Mouse (Mus musculus): ENCODE results near the gene Nrcam. TPM values are rescaled to one million over a fixed set of nuclear protein-coding genes. Genes with fewer than 3 reads are reported as not detected.

The Nrcam gene
- polyA plus RNA-seq, 1 experiment from 2014 or later = 125 TPM

DNA sequence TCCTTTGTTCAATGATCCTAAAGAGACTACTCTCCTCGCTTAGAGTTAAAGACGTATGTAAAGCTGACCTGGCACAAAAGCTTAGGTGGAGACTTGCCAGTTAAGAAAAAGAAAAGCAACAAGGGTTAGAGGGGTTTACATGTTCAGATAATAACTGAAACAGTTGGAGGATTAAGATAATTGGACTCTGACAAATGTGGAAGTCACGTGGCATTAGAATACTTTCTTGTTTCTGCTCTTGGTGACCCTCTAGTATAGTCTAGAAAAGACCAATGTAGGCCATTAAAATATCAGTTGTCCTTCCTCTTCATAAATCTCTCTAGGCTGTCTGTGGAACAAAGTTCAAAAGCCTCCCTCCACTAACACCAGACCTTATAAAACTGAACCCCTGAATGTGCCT is 20.5 kb upstream of the Nrcam start:
- H3K4me3 ChIP-seq (ENCODE audit: low read length) = no peak overlapping the region
- 88% methylated on average over 3 of the region's 3 CpGs for WGBS
- H3K4me2 ChIP-seq (ENCODE audit: low read length) = no peak overlapping the region

DNA sequence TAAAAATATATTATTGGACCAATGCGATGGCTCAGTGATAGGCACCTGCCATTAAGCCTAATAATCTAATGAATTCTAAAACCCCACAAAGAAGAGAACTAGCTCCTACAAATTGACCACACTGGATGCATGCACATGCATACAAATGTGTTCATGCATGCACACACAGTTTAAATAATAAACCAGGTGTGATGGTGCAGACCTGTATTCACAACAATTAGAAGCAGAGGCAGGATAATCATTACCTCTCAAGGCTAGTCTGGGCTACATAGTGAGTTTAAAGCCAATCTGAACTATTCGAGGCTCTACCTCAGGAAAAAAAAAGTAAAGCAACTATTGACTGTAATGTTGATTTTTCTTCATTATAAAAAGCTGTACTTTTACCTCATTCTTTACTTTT is 13.5 kb upstream of the Nrcam start:
- H3K27ac ChIP-seq (ENCODE audit: low read depth, low read length) = no peak overlapping the region
- H3K4me3 ChIP-seq (ENCODE audit: low read length) = no peak overlapping the region
- no peak for ATAC-seq
- H3K9me3 ChIP-seq (ENCODE audit: control insufficient read depth, low read length) = no peaks in the 10 kb centered on the region
- H3K4me2 ChIP-seq (ENCODE audit: low read length) = no peak overlapping the region
- H3K36me3 ChIP-seq (ENCODE audit: control insufficient read depth, insufficient read depth, low read length) = no peaks in the 10 kb centered on the region
- WGBS = 93% methylated on average over 2 of the region's 2 CpGs
- no peak overlapping the region for H3K9ac ChIP-seq (ENCODE audit: low read depth, low read length)
- no peaks in the 10 kb centered on the region for H3K27me3 ChIP-seq (replicated peaks; ENCODE audit: control insufficient read depth, insufficient read depth, low read length)
- no peaks in the 10 kb centered on the region for H3K4me1 ChIP-seq (ENCODE audit: control insufficient read depth, insufficient read depth, low read depth, low read length)

More for the DNA sequence above, 20.5 kb upstream of the Nrcam start:
- ATAC-seq = no peak
- Histone ChIP-seq H3K4me1 (ENCODE audit: control insufficient read depth, insufficient read depth, low read depth, low read length) (no peaks in the 10 kb centered on the region), H3K9me3 (ENCODE audit: control insufficient read depth, low read length) (no peaks in the 10 kb centered on the region), H3K27me3 (replicated peaks; ENCODE audit: control insufficient read depth, insufficient read depth, low read length) (no peaks in the 10 kb centered on the region), H3K27ac (ENCODE audit: low read depth, low read length) (no peak overlapping the region), H3K9ac (ENCODE audit: low read depth, low read length) (no peak overlapping the region), H3K36me3 (ENCODE audit: control insufficient read depth, insufficient read depth, low read length) (peaks cover 13% of the 10 kb centered on the region)

DNA sequence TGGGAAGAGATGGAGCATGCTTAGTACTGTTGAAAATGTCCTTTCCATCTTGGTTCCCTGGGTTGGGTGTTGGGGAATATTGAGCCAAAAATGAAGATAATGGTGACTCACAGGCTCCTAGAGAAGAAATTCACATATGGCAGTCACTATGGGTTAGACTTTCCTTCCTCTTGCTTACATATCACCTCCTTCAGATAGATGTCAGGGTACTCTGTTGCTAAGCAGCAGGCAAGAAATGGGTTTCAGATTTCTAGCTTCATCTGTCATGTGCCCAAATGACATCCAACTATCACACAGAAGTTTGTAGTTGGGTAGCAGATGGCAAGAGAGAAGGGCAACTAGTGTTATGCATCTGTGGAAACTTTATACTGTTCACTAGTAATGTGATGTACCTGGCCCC is 3.6 kb upstream of the Nrcam start:
- Histone ChIP-seq H3K27ac (ENCODE audit: low read depth, low read length) (no peak overlapping the region), H3K4me2 (ENCODE audit: low read length) (no peak overlapping the region), H3K27me3 (replicated peaks; ENCODE audit: control insufficient read depth, insufficient read depth, low read length) (no peaks in the 10 kb centered on the region), H3K4me3 (ENCODE audit: low read length) (no peak overlapping the region), H3K4me1 (ENCODE audit: control insufficient read depth, insufficient read depth, low read depth, low read length) (no peaks in the 10 kb centered on the region), H3K9ac (ENCODE audit: low read depth, low read length) (no peak overlapping the region), H3K9me3 (ENCODE audit: control insufficient read depth, low read length) (no peaks in the 10 kb centered on the region), H3K36me3 (ENCODE audit: control insufficient read depth, insufficient read depth, low read length) (no peaks in the 10 kb centered on the region)
- ATAC-seq = no peak

DNA sequence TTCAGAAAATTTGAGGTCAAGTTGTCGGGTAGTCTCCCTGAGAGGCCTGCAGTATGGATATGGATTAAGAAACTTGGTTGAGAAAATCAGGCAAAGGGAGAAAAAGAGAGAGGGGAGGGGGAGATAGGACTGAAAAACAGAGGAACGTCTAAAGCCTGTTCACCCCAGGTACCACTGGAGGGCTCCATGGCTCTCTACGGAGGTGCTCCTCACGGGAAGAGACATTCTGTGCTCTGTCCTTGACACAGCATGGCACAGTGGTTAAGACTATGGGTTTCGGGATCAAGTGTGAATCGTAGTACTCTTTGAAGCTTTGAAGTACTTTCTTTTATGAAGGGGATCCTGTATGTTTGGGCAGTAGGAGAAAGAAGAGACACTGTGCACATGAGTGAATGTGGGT is 1.2 kb upstream of the Nrcam start:
- ATAC-seq = 0 out of 2 replicates have a peak, but pooled peaks have one; percentile 13
- H3K27ac ChIP-seq (ENCODE audit: low read depth, low read length) = no peak overlapping the region
- H3K4me2 ChIP-seq (ENCODE audit: low read length) = no peak overlapping the region
- no peaks in the 10 kb centered on the region for H3K36me3 ChIP-seq (ENCODE audit: control insufficient read depth, insufficient read depth, low read length)
- peaks cover 18% of the 10 kb centered on the region for H3K4me1 ChIP-seq (ENCODE audit: control insufficient read depth, insufficient read depth, low read depth, low read length)
- WGBS = 26% methylated on average over 6 of the region's 6 CpGs
- no peak overlapping the region for H3K4me3 ChIP-seq (ENCODE audit: low read length)
- no peak overlapping the region for H3K9ac ChIP-seq (ENCODE audit: low read depth, low read length)
- no peaks in the 10 kb centered on the region for H3K9me3 ChIP-seq (ENCODE audit: control insufficient read depth, low read length)
- H3K27me3 ChIP-seq (replicated peaks; ENCODE audit: control insufficient read depth, insufficient read depth, low read length) = no peaks in the 10 kb centered on the region

DNA sequence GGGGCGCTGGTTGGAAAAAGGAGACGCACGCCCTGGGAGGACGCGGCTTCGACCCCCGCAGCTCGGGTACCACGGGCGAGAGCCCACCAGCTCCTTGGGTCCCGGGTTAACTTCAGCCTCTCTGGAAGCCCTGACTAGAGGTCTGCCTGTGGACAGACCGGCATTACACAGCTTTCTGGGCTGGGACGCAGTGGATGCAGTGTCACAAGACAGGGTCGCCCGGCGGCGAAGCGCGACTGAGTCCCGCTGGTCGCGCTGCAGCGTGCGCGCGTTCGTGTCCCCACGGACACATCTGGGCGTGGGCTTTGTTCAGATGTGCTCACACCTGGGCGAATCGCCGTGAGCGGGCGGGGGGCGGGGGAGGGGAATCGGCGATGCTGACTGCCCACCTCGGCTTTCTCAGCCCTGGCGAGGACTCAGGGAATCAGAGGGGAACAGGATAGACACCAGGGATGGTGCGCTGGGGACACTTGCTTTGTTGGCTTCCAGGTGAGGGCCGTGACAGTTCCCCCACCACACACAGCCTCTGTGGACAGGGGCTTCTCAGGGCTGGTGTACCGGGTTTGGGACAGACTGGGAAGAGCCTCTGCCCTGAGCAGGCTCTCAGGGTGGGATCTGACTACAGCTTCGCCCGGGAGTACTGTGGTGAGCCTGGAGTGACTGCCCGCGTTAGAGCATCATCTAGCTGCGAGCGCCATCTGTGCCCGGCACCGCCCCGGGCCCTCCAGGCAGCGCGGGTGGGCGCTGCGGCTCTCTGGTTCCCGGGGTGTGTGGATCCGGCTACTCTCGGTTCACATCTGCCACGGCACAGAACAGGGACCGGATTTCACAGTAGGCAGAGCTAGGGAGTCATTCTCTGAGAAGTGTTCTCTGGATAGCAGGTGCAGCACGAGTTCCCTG is 881 bp downstream of the Nrcam start:
- H3K27me3 ChIP-seq (replicated peaks; ENCODE audit: control insufficient read depth, insufficient read depth, low read length) = no peaks in the 10 kb centered on the region
- ATAC-seq = peak; percentile 73
- H3K27ac ChIP-seq (ENCODE audit: low read depth, low read length) = peak overlapping the region; percentile 92
- H3K36me3 ChIP-seq (ENCODE audit: control insufficient read depth, insufficient read depth, low read length) = no peaks in the 10 kb centered on the region
- H3K4me2 ChIP-seq (ENCODE audit: low read length) = peak overlapping the region; percentile 64
- H3K4me1 ChIP-seq (ENCODE audit: control insufficient read depth, insufficient read depth, low read depth, low read length) = peaks cover 18% of the 10 kb centered on the region
- peak overlapping the region; percentile 70 for H3K4me3 ChIP-seq (ENCODE audit: low read length)
- no peaks in the 10 kb centered on the region for H3K9me3 ChIP-seq (ENCODE audit: control insufficient read depth, low read length)
- under 1% methylated on average over 59 of the region's 61 CpGs for WGBS
- H3K9ac ChIP-seq (ENCODE audit: low read depth, low read length) = peak overlapping the region; percentile 86

DNA sequence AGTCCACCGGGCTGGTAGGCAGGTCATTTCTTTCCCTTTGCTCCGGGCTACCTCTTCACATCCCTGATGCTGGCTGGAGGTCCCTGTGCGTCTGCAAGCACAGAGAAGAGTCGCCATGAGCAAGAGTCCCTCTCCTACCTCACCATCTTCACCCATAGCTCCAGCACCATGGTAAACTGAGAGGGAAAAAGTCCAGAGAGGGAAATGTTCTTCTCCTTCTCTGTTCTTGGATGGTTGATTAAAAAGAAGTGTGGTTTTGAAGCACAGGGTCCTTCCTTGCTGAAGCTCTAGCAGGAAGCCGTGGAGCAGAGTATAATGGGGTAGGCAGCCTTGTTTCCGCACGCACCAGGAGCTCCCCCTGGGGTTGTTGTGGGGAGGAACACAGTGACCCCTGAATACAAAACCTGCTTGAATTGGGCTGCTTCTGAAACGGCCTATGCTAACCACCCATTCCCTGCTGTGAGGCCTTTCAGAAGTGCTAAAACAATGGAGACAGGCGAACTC is 1.6 kb downstream of the Nrcam start:
- H3K36me3 ChIP-seq (ENCODE audit: control insufficient read depth, insufficient read depth, low read length) = no peaks in the 10 kb centered on the region
- peak overlapping the region; percentile 92 for H3K27ac ChIP-seq (ENCODE audit: low read depth, low read length)
- no peaks in the 10 kb centered on the region for H3K9me3 ChIP-seq (ENCODE audit: control insufficient read depth, low read length)
- peak overlapping the region; percentile 64 for H3K4me2 ChIP-seq (ENCODE audit: low read length)
- H3K27me3 ChIP-seq (replicated peaks; ENCODE audit: control insufficient read depth, insufficient read depth, low read length) = no peaks in the 10 kb centered on the region
- peak overlapping the region; percentile 86 for H3K9ac ChIP-seq (ENCODE audit: low read depth, low read length)
- WGBS = under 1% methylated on average over 9 of the region's 9 CpGs
- ATAC-seq = peak; percentile 10; the same call in 1 of the 2 replicates
- H3K4me3 ChIP-seq (ENCODE audit: low read length) = peak overlapping the region; percentile 70
- peaks cover 18% of the 10 kb centered on the region for H3K4me1 ChIP-seq (ENCODE audit: control insufficient read depth, insufficient read depth, low read depth, low read length)

DNA sequence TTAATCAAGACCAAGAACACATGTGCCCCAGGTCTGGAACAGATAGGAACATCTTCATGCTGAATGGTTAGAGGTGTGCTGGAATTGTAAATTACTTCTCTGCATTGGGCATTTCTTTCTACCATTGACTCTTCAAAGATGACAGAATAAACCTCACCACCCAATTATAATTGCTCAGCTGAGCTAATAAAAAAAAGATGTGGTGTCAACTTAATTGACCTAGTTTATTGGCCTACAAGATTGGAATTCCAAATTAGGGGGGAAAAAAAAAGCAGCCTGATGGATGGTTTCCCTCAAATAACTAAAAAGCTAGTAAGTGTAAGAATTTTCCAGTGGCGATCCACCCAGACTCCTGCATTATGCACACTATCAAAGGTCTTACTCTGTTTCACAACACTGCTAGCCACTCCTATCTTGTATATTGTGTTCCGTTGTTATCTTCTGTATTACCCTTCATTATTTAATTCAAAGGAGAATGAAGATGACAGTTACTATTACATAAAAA is 8.5 kb downstream of the Nrcam start:
- Histone ChIP-seq H3K36me3 (ENCODE audit: control insufficient read depth, insufficient read depth, low read length) (0 out of 2 replicates have a peak, but pooled peaks cover 2% of the 10 kb centered on the region), H3K4me2 (ENCODE audit: low read length) (no peak overlapping the region), H3K9me3 (ENCODE audit: control insufficient read depth, low read length) (no peaks in the 10 kb centered on the region), H3K4me3 (ENCODE audit: low read length) (no peak overlapping the region), H3K27me3 (replicated peaks; ENCODE audit: control insufficient read depth, insufficient read depth, low read length) (no peaks in the 10 kb centered on the region), H3K9ac (ENCODE audit: low read depth, low read length) (no peak overlapping the region), H3K27ac (ENCODE audit: low read depth, low read length) (no peak overlapping the region), H3K4me1 (ENCODE audit: control insufficient read depth, insufficient read depth, low read depth, low read length) (peaks cover 12% of the 10 kb centered on the region)
- ATAC-seq = no peak
- WGBS = 52% methylated on average over 2 of the region's 2 CpGs

DNA sequence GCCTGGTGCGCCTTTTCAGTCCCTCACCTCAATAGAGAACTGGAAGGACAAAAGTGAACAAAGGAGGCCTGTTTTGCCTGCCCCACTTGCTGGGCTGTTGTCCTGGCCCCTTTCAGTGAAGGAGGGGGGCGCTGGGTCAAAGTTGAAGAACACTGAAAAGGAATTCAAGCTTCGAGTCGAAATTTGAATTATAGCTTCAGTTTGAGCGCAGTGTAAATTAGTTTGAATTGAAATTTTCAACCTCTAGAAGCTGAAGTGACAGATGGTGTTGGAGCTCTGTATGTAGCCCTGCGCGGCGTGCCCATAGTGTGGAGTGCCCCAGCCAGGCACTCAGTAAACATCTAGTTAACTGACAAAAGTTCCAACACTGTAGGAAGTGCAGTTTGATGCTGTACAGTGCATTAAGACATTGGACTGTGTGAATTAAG is 9.5 kb downstream of the Nrcam start:
- WGBS = 16% methylated on average over 8 of the region's 8 CpGs
- H3K27ac ChIP-seq (ENCODE audit: low read depth, low read length) = peak overlapping the region; percentile 55
- no peaks in the 10 kb centered on the region for H3K9me3 ChIP-seq (ENCODE audit: control insufficient read depth, low read length)
- H3K4me3 ChIP-seq (ENCODE audit: low read length) = no peak overlapping the region
- no peaks in the 10 kb centered on the region for H3K27me3 ChIP-seq (replicated peaks; ENCODE audit: control insufficient read depth, insufficient read depth, low read length)
- peaks cover 9% of the 10 kb centered on the region for H3K4me1 ChIP-seq (ENCODE audit: control insufficient read depth, insufficient read depth, low read depth, low read length)
- H3K4me2 ChIP-seq (ENCODE audit: low read length) = peak overlapping the region; percentile 33
- 0 out of 2 replicates have a peak overlapping the region, but pooled peaks have one; percentile 35 for H3K9ac ChIP-seq (ENCODE audit: low read depth, low read length)
- 0 out of 2 replicates have a peak, but pooled peaks cover 2% of the 10 kb centered on the region for H3K36me3 ChIP-seq (ENCODE audit: control insufficient read depth, insufficient read depth, low read length)
- ATAC-seq = peak; percentile 92

DNA sequence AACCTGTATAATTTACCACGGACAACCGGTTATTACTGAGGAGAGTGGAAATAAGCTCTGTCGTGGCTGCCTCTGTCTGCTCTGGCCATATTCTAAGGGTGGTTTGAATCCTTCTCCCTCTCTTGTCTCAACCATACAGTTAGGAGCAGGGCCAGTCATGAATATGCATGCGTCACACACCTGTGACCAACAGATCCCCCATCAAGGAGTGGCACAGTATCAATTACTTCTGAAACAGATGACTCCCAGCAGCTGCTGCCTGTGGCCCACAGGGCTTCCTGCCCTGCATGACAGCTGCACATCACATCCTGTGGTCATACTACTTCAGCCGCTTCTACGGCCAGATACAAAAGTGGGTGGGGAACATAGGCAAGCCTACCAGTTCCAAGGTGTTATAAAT is 15.4 kb downstream of the Nrcam start:
- WGBS = 59% methylated on average over 6 of the region's 6 CpGs
- H3K9ac ChIP-seq (ENCODE audit: low read depth, low read length) = no peak overlapping the region
- H3K4me2 ChIP-seq (ENCODE audit: low read length) = no peak overlapping the region
- H3K4me3 ChIP-seq (ENCODE audit: low read length) = no peak overlapping the region
- peaks cover 9% of the 10 kb centered on the region for H3K4me1 ChIP-seq (ENCODE audit: control insufficient read depth, insufficient read depth, low read depth, low read length)
- H3K27ac ChIP-seq (ENCODE audit: low read depth, low read length) = no peak overlapping the region
- no peaks in the 10 kb centered on the region for H3K27me3 ChIP-seq (replicated peaks; ENCODE audit: control insufficient read depth, insufficient read depth, low read length)
- no peaks in the 10 kb centered on the region for H3K9me3 ChIP-seq (ENCODE audit: control insufficient read depth, low read length)
- no peaks in the 10 kb centered on the region for H3K36me3 ChIP-seq (ENCODE audit: control insufficient read depth, insufficient read depth, low read length)
- peak; percentile 66 for ATAC-seq

Data from hindbrain, embryonic 16.5 days (tissue).